Mouse (Mus musculus): ENCODE results near the gene Kng1.

The Kng1 gene

GRCm38 (mm10) chr16:23117173-23117572 lies 59.5 kb downstream of the Kng1 start:
- no peak for DNase-seq

GRCm38 (mm10) chr16:23122446-23122845 lies 64.8 kb downstream of the Kng1 start:
- DNase-seq = no peak

- no peak for DNase-seq
These were observed 65.4 kb downstream of the Kng1 start for GRCm38 (mm10) chr16:23123104-23123503.

DNA sequence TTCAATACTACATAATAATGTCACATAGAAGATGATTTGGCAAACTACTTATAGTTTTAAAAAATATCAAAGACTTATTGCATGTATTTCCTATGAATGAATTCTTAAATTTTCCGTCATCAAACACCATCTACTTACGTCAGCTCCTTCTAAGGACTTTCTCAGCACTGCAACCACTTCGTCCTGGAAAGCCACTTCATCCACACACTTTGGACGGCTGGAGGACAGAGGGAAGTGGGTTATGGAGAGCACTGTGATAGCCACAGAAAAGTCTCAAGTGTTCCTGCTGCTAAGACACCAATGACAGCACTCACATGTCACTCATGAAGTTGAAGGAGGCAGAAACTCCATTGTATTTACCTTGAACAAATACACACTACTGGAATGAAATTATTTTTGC lies 66.7 kb downstream of the Kng1 start:
- DNase-seq = no peak

DNA sequence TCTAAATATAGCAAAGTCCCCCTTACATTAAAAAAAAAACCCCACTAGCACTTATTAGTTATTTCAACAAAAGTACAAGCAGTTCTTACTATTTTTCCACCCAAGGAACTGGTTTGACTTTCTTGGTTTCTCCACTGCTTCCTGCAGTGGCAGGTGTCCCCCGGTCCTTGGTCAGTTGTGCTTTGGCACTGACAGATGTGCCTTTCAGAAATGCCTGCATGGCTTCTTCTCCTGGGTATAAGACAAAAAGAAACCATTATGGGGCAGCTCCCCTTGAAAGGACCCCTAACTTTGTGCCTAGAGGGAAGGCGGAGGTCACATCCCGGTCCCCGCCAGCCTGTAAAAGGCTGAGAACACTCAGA lies 69.6 kb downstream of the Kng1 start:
- no peak for DNase-seq

DNA sequence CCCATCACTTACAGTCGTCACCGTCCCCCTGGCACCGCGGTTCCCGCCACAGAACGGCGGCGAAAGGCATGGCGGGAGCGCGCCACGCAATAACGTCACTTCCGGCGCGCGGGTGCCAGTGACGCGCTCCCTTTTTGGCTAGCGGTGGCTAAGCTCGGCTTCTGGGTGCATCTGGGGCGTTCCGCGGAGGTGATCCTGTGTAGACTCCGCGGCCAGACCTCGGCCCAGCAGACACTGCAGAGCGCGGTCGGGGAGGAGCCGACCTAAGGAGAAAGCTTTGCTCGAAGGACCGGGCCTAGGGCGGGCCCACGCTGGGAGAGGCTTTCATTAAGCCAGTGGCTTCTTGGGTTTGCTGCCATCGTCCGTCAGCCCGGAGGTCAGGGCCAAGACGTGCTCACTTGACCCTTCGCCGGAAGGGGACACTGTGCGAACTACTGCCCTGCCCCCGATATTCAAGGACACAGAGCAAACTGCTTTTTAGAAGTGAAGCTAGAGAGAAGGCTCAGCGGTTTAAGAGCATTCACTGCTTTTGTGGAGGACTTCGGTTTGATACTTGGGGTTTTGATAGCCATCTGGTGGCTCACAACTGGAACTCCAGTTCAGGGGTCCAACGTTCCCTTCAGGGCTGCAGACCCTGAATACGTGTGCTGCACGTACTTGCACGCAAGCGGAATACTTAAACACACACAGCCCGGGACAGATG lies 70.2 kb downstream of the Kng1 start, which contains the start of gene Rfc4:
Gene Rfc4, minus strand, starts transcription at position 65 of the 703 bp plus-strand sequence.
- peak; percentile 81 to 91 for DNase-seq

DNA sequence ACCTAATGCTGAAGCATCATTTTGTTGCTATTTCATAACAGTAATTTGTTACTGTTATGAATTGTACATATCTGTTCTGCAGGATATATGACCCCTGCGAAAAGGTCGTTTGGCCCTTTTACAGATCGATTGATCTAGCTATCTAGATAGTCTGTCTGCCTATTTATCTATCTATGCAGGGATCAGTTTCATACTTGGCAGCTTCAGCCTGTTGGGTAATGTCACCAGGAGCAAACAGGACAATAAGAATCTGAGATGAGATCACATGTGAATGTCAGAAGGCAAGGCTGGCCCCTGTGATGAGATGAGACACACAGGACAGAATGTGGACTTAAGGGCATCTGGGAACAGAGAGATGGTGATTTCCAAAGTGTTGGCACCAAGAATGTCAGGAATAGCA lies 72.6 kb downstream of the Kng1 start:
- DNase-seq = no peak

Measured in spleen, adult 18-20 months (tissue).